Mouse (Mus musculus) limb, embryonic 14.5 days (tissue): ENCODE data around the gene Gprin1. TPM values are rescaled to one million over a fixed set of nuclear protein-coding genes. Genes with fewer than 3 reads are reported as not detected.

Source experiments
- ATAC-seq: fragments of 200-750 bp; cut with Nextera tagmentation; 2 replicates; pipeline ENCODE4 v1.8.0; 2017; ENCODE audit warnings: low read depth, moderate number of reproducible peaks, moderate TSS enrichment; ENCODE audit not compliant: low FRiP score
- DNase-seq: peaks from one replicate; pipeline ENCODE4 v3.0.0-alpha.2; 2015; ENCODE audit warnings: low spot score
- H3K27ac ChIP-seq: fragments of 300-500 bp; sonication (generic); replicated peaks from 2 replicates; pipeline ENCODE4 v1.5.1; 2014; ENCODE audit warnings: low read depth, mild to moderate bottlenecking, low read length, moderate library complexity, mixed read lengths
- H3K27me3 ChIP-seq: fragments of 300-500 bp; sonication (generic); 2 replicates; pipeline ENCODE4 v1.6.1; 2014; ENCODE audit warnings: low read length, mixed read lengths; ENCODE audit not compliant: control insufficient read depth, insufficient read depth
- H3K36me3 ChIP-seq: fragments of 300-500 bp; sonication (generic); 2 replicates; pipeline ENCODE4 v1.6.1; 2014; ENCODE audit warnings: mild to moderate bottlenecking, low read length, moderate library complexity, mixed read lengths; ENCODE audit not compliant: control insufficient read depth, insufficient read depth
- H3K4me1 ChIP-seq: fragments of 300-500 bp; sonication (generic); 2 replicates; pipeline ENCODE4 v1.6.1; 2014; ENCODE audit warnings: antibody characterized with exemption, low read length, mixed read lengths; ENCODE audit not compliant: control insufficient read depth, insufficient read depth
- H3K4me2 ChIP-seq: fragments of 300-500 bp; sonication (generic); replicated peaks from 2 replicates; pipeline ENCODE4 v1.6.1; 2014; ENCODE audit warnings: low read depth, mild to moderate bottlenecking, low read length, moderate library complexity; ENCODE audit not compliant: severe bottlenecking
- H3K4me3 ChIP-seq: fragments of 300-500 bp; sonication (generic); replicated peaks from 2 replicates; pipeline ENCODE4 v1.5.1; 2014; ENCODE audit warnings: low read length
- H3K9ac ChIP-seq: fragments of 300-500 bp; sonication (generic); 2 replicates; pipeline ENCODE4 v1.6.1; 2014; ENCODE audit warnings: mild to moderate bottlenecking, low read depth, low read length, moderate library complexity; ENCODE audit not compliant: severe bottlenecking
- H3K9me3 ChIP-seq: fragments of 300-500 bp; sonication (generic); 2 replicates; pipeline ENCODE4 v1.6.1; 2016; ENCODE audit warnings: low read length; ENCODE audit not compliant: control insufficient read depth
- POLR2A ChIP-seq: fragments of 200-500 bp; IDR thresholded peaks from 2 replicates; pipeline ENCODE4 v1.8.0; 2012; ENCODE audit warnings: inconsistent platforms, mild to moderate bottlenecking, moderate library complexity, borderline replicate concordance; ENCODE audit not compliant: insufficient read depth, insufficient read length; ENCODE audit errors: extremely low read depth
- WGBS: fragments of 180-500 bp; shearing (Covaris S2); extraction: QIAGEN DNeasy Blood & Tissue Kit; methylation state at CpG from one replicate; pipeline ENCODE4 v1.1.7; 2014; 5-methylcytosine and 5-hydroxymethylcytosine counted together
- polyA plus RNA-seq, 2 experiments: library from polyadenylated mRNA; depleted of rRNA in 1 of 2; stranded (reverse) in 1 of 2; unstranded in 1 of 2; fragments of >200 nt; fragmentation: Nextera tagmentation in 1 of 2; extraction: Ambion mirVana in 1 of 2; gene quantifications; 2 replicates each; pipeline versions ENCODE4 v1.2.1 to v1.2.3; 2012 to 2014

The Gprin1 gene
- polyA plus RNA-seq, 2 experiments: 0.67 to 0.87 TPM

- H3K4me2 ChIP-seq: peak overlapping the region; percentile 93; the same call in 1 of the 2 replicates
- peaks cover 10% of the 10 kb centered on the region for H3K4me1 ChIP-seq
- H3K9me3 ChIP-seq: no peaks in the 10 kb centered on the region
- no peak overlapping the region for H3K27ac ChIP-seq
- ATAC-seq: no peak
- no peak for TF ChIP-seq POLR2A
- 0 out of 2 replicates have a peak, but pooled peaks cover 6% of the 10 kb centered on the region for H3K36me3 ChIP-seq
- no peak for DNase-seq
- no peak overlapping the region for H3K4me3 ChIP-seq
- no peak overlapping the region for H3K9ac ChIP-seq
- H3K27me3 ChIP-seq: no peaks in the 10 kb centered on the region
Observed at GRCm38 (mm10) chr13:54691737-54692136, 57.9 kb downstream of the Gprin1 start.

DNA sequence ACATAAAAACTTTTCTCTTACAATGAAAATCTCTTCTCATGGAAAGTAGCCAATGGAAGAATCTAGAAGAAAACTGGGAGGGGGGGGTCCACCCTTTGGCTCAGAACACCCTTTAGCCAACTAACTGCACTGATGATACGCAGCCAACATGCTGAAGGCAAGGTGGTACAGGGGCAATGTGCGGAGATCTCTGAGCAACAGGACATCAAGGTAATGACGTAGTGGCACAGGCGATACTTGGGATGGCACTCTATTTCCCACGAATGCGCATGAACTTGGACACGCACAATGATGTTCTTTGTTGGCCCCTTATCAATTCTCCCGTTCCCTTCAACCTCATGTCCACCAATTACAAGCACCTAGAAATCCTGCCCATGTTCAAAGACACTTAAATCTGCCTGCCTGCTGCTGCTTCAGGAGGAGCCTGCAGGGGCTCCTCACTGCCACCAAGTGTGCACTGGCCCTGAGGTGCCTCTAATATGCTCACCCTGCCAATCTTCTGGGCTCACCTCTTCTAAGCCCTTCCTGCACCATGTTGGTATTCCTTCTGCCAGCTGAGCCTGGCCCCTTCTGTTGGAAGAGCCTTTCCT, 59.4 kb downstream of the Gprin1 start:
- H3K4me3 ChIP-seq: no peak overlapping the region
- H3K9me3 ChIP-seq: no peaks in the 10 kb centered on the region
- no peak overlapping the region for H3K9ac ChIP-seq
- H3K4me1 ChIP-seq: peaks cover 23% of the 10 kb centered on the region
- peaks cover 10% of the 10 kb centered on the region; the same call in 1 of the 2 replicates for H3K36me3 ChIP-seq
- DNase-seq (no peak), ATAC-seq (no peak)
- 93% methylated on average over 8 of the region's 8 CpGs for WGBS
- H3K4me2 ChIP-seq: no peak overlapping the region
- TF ChIP-seq POLR2A: no peak
- no peak overlapping the region for H3K27ac ChIP-seq
- no peaks in the 10 kb centered on the region for H3K27me3 ChIP-seq

GRCm38 (mm10) chr13:54687575-54688424, 61.9 kb downstream of the Gprin1 start:
- H3K36me3 ChIP-seq: peaks cover 29% of the 10 kb centered on the region
- H3K9me3 ChIP-seq: no peaks in the 10 kb centered on the region
- peak overlapping the region; percentile 99 for H3K4me3 ChIP-seq
- TF ChIP-seq POLR2A: 0 out of 2 replicates have a peak, but pooled peaks have one; percentile 12
- peak overlapping the region; percentile 98 for H3K27ac ChIP-seq
- DNase-seq: peak; percentile 93
- H3K4me2 ChIP-seq: peak overlapping the region; percentile 80
- ATAC-seq: peak; percentile 91
- under 1% methylated on average over 78 of the region's 82 CpGs for WGBS
- peak overlapping the region; percentile 96 for H3K9ac ChIP-seq
- H3K27me3 ChIP-seq: no peaks in the 10 kb centered on the region
- H3K4me1 ChIP-seq: peaks cover 24% of the 10 kb centered on the region

DNA sequence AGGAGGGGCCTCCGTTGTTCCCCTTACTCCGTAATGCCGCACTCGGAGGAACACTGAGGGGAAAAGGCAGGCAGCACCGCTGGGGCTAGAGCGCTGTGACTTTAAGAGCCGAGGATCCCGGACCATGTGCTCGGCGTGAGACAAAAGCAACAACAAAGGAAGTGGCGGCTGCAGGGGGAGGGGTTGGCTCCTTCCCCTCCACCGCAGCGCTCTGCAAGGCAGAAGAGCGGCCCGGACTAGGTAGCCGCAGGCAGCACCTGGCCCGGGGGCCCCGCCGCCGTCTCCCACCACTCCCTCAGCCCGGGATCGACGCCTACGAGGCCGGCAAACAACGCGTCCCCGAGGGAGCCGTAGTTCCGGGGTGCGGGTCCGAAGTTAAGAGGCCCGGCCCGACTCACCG, 62.6 kb downstream of the Gprin1 start:
- peak overlapping the region; percentile 80 for H3K4me2 ChIP-seq
- H3K4me1 ChIP-seq: peaks cover 17% of the 10 kb centered on the region
- TF ChIP-seq POLR2A: no peak
- DNase-seq (peak; percentile 85), ATAC-seq (peak; percentile 51)
- peak overlapping the region; percentile 99 for H3K4me3 ChIP-seq
- H3K27me3 ChIP-seq: no peaks in the 10 kb centered on the region
- peak overlapping the region; percentile 96 for H3K9ac ChIP-seq
- peak overlapping the region; percentile 98 for H3K27ac ChIP-seq
- H3K9me3 ChIP-seq: no peaks in the 10 kb centered on the region
- WGBS: 0% methylated on average over 28 of the region's 35 CpGs
- peaks cover 32% of the 10 kb centered on the region for H3K36me3 ChIP-seq

Other genes starting within 250 kb of the Gprin1 start
- 21.0 and 25.0 TPM in 2 replicates for gene Simc1, start 246.1 kb downstream of the Gprin1 start, polyA plus RNA-seq (2012; rRNA removed)
- gene Simc1, start 246.1 kb downstream of the Gprin1 start, polyA plus RNA-seq (2014; fragmentation: Nextera tagmentation; extraction: Ambion mirVana): 13.8 and 14.8 TPM in 2 replicates
- gene 4833439L19Rik, start 184.4 kb downstream of the Gprin1 start, polyA plus RNA-seq (2012; rRNA removed): 84.6 and 93.8 TPM in 2 replicates
- 125 and 139 TPM in 2 replicates for gene 4833439L19Rik, start 184.4 kb downstream of the Gprin1 start, polyA plus RNA-seq (2014; fragmentation: Nextera tagmentation; extraction: Ambion mirVana)
- gene Arl10, start 174.9 kb downstream of the Gprin1 start, polyA plus RNA-seq (2012; rRNA removed): 33.4 and 36.7 TPM in 2 replicates
- gene Arl10, start 174.9 kb downstream of the Gprin1 start, polyA plus RNA-seq (2014; fragmentation: Nextera tagmentation; extraction: Ambion mirVana): 22.1 and 27.4 TPM in 2 replicates
- gene Nop16, start 159.8 kb downstream of the Gprin1 start, polyA plus RNA-seq (2012; rRNA removed): 38.6 and 61.9 TPM in 2 replicates
- gene Nop16, start 159.8 kb downstream of the Gprin1 start, polyA plus RNA-seq (2014; fragmentation: Nextera tagmentation; extraction: Ambion mirVana): 53.5 and 53.7 TPM in 2 replicates
- 116 and 135 TPM in 2 replicates for gene Higd2a, start 159.7 kb downstream of the Gprin1 start, polyA plus RNA-seq (2012; rRNA removed)
- gene Higd2a, start 159.7 kb downstream of the Gprin1 start, polyA plus RNA-seq (2014; fragmentation: Nextera tagmentation; extraction: Ambion mirVana): 174 and 188 TPM in 2 replicates
- gene Cltb, start 138.5 kb downstream of the Gprin1 start, polyA plus RNA-seq (2012; rRNA removed): 23.7 and 26.5 TPM in 2 replicates
- gene Cltb, start 138.5 kb downstream of the Gprin1 start, polyA plus RNA-seq (2014; fragmentation: Nextera tagmentation; extraction: Ambion mirVana): 44.2 and 45.5 TPM in 2 replicates
- gene Faf2, start 128.1 kb downstream of the Gprin1 start, polyA plus RNA-seq (2012; rRNA removed): 50.1 and 55.7 TPM in 2 replicates
- gene Faf2, start 128.1 kb downstream of the Gprin1 start, polyA plus RNA-seq (2014; fragmentation: Nextera tagmentation; extraction: Ambion mirVana): 99.2 and 105 TPM in 2 replicates
- 118 and 194 TPM in 2 replicates for gene Rnf44, start 56.0 kb downstream of the Gprin1 start, polyA plus RNA-seq (2012; rRNA removed)
- gene Rnf44, start 56.0 kb downstream of the Gprin1 start, polyA plus RNA-seq (2014; fragmentation: Nextera tagmentation; extraction: Ambion mirVana): 70.1 and 74.3 TPM in 2 replicates
- gene Cdhr2, start 48.4 kb downstream of the Gprin1 start, polyA plus RNA-seq (2012; rRNA removed): 0.06 and 0.08 TPM in 2 replicates
- 0.06 TPM in 1 of 2 replicates, not detected in the other for gene Cdhr2, start 48.4 kb downstream of the Gprin1 start, polyA plus RNA-seq (2014; fragmentation: Nextera tagmentation; extraction: Ambion mirVana)
- gene Sncb, start 16.7 kb upstream of the Gprin1 start, polyA plus RNA-seq (2012; rRNA removed): 0.30 TPM in 1 of 2 replicates, not detected in the other
- 0.40 TPM in 1 of 2 replicates, not detected in the other for gene Sncb, start 16.7 kb upstream of the Gprin1 start, polyA plus RNA-seq (2014; fragmentation: Nextera tagmentation; extraction: Ambion mirVana)
- not detected in 2 replicates for gene Eif4e1b, start 34.1 kb upstream of the Gprin1 start, polyA plus RNA-seq (2012; rRNA removed)
- not detected in 2 replicates for gene Eif4e1b, start 34.1 kb upstream of the Gprin1 start, polyA plus RNA-seq (2014; fragmentation: Nextera tagmentation; extraction: Ambion mirVana)
- 2.0 and 2.6 TPM in 2 replicates for gene Tspan17, start 39.5 kb upstream of the Gprin1 start, polyA plus RNA-seq (2012; rRNA removed)
- 4.4 TPM in 2 replicates for gene Tspan17, start 39.5 kb upstream of the Gprin1 start, polyA plus RNA-seq (2014; fragmentation: Nextera tagmentation; extraction: Ambion mirVana)
- 3.3 and 3.9 TPM in 2 replicates for gene Unc5a, start 199.5 kb upstream of the Gprin1 start, polyA plus RNA-seq (2012; rRNA removed)
- gene Unc5a, start 199.5 kb upstream of the Gprin1 start, polyA plus RNA-seq (2014; fragmentation: Nextera tagmentation; extraction: Ambion mirVana): 1.2 and 2.2 TPM in 2 replicates